Mouse (Mus musculus): Measurements from ENCODE around the gene Dip2a.

Gene Dip2a

DNA sequence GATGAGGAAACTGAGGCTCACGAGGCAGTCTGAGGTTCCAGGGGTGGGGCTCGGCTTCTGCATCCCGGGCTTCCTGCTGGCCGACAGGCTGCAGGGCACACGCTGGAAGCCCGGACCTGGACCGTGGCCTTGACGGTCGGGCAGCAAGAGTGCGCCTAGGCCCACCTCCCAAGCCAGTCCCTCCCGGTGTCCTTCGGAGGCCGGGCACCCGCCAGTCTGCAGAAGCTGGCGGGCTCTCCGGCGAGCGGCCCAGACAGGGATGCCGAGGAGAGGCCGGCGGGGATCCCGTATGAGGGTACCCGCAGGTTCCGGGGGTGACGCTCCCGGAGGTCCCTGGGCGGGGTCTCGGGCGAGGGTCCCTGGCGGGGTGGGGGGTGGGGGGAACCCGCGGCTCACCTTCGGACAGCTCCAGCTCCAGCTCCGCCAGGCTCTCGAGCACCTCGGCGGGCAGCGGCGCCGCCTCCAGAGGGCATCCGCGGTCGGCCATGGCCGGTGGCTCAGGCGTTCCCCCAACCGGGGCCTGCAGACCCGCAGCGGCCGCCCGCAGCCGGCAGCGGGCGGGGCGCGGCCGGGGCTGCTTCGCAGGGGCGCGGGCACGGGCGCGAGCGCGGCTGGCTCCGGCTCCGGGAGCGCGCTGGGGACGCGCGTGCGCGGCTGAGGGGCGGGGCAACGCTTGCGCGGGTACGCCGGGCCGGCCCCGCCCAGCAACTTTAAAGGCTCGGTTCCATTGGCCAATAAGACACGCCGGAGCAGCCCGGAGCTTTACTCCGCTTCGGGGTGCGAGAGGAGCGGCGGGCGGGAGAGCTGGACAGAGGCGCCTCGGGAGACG is at the start of gene Dip2a:
Dip2a (minus strand) TSS at position 581 of the 829 bp plus-strand sequence.
- peak; percentile 93 for ATAC-seq (ENCODE audit: low TSS enrichment)

DNA sequence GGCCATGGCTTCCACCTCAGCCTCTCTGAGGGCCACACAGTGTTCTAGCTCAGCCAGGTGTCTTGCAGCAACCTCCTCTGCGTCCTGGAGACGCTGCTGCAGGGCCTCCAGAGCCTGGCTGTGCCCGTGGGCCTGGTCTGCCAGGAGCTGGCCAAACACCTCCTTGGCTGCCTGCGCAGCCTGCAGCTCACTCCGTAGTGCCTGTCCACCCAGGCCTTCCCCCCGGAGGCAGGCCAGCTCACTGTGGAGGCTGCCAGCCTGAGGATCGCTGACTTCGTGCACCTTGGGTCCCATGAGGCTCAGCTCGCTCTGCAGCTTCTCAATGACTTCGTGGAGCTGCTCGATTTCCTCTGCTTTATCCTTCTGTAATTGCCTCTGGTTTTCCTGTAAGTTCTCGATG is 47.5 kb upstream of the Dip2a start:
- no peak for ATAC-seq (ENCODE audit: low TSS enrichment)

DNA sequence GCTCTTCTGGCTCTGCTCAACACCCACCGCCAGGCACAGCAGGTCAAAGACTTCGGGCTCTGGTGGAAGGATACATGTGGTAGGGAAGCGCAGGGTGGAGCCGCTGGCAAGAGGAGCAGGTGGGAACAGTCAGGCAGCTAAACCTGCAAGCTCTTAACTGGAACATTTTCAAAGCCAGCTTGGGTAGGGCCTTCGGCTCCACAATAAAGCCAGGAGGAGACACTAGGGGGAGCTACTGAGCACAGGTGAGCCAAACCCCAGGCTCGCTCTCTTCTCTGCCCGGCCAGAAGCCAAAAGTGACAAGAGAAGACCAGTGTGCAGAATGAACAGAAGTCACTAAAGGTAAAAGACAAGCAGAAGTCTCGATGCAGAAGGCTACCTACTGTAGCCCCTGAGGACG is 46.7 kb upstream of the Dip2a start:
- peak; percentile 67; the same call in 1 of the 2 replicates for ATAC-seq (ENCODE audit: low TSS enrichment)

DNA sequence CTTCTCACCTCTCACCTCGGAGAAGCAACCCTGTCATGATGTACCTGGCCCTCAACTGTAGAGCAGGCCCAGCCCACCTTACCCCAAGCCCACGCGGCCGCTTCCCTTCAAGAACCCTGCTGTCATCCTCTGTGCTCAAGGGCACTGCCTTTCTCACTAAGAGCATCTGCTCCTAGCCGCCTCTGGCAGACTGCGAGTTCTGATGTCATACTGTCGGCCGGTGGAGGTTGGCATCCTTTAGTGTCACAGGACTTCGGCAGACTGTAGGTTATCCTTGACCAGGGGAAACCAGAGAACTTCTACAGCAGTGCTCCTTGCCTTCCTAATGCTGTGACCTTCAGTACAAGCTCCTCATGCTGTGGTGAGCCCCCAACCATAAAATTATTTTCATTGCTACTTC is 46.1 kb upstream of the Dip2a start:
- no peak for ATAC-seq (ENCODE audit: low TSS enrichment)

DNA sequence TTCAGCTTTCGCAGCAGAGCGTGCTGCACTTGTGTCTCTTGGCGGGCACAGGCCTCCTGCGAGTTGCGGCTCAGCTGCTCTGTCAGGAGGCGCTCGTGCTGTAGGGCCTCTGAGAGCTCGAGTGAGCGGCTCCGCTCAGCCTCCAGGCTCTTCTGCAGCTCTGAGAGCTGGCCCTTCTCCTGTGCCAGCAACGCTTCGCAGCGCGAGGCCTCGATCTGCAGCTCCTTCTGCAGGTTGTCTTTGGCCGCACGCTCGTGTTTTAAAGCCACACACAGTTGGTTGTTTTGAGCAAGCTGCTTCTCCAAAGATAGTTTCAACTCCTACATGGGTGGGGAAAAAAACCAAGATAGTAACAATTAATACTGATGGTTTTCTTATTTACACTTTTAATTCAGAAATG is 29.9 kb upstream of the Dip2a start:
- ATAC-seq (ENCODE audit: low TSS enrichment), result peak; percentile 42; the same call in 1 of the 2 replicates

DNA sequence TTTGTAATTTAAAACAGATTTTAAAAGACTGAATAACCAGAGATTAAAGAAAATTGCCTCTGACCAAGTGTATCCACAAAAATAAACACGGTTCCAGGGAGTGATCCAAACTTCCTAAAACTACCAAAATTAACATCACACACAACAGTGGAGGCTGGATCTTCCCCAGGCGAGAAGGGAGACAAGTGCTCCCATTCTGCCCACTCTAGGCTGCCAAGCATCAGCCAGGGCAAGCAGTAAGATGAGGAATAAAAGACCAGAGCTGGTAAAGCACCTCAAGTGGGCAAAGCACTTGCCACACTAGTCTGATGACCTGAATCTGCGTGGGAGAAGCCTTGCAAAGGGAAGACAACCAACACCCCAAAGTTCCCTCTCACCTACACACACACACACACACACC is 26.6 kb upstream of the Dip2a start:
- ATAC-seq (ENCODE audit: low TSS enrichment), result peak; percentile 65

DNA sequence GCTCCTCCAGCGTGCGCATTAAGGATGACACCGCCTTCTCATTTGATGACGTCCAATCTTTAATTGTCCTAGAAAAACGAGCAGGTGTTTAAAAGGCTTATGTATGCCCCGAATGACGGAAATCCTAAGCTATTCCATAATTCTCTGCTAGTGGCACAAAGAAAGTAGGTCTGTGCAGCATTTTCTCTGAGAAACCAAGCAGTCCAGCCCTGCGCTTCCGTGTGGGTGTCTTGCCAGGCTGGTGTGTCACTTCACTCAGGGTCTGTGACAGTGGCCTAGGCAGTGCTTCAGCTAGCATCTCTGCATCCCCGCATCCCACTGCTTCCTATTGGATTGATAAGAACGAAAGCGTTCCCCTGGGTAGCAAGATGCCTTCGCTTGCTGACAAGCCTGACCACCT is 23.7 kb upstream of the Dip2a start:
- peak; percentile 78 for ATAC-seq (ENCODE audit: low TSS enrichment)

DNA sequence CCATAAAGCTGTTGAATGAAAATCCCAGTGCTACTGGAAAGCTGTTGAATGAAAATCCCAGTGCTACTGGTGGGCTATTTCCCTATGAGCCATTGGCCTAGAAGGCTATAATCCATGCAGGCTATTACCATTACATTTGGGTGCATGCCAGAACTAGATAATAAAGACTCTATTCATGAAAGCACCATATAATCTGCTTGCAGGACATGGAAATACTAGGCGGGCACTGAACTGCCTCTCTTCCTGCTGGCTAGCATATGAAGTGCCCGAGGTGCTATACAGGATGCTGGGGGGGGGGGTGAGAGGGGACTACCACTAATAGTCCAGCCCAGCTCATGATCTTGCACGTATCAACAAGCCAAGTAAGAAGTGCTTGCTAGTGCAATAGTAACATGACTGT is 18.1 kb upstream of the Dip2a start:
- no peak for ATAC-seq (ENCODE audit: low TSS enrichment)

DNA sequence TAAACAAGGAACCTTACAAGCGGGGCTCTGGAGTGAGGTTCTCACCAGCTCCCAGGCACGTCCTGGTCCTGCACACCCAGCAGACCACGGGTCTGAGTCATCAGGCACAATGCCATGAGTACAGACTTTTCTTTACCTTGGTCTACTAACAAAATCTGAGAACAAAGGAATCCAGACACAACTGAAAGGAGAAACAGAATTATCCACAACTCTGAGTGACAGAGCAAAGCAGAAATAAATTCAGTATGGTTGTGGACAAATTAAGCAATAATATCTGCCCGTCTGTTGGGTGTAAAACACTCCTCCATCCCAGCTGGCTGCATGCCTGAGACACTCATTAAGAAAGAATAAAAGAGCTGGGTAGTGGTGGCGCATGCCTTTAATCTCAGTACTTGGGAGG is 13.4 kb upstream of the Dip2a start:
- ATAC-seq (ENCODE audit: low TSS enrichment), result peak; percentile 27; the same call in 1 of the 2 replicates

DNA sequence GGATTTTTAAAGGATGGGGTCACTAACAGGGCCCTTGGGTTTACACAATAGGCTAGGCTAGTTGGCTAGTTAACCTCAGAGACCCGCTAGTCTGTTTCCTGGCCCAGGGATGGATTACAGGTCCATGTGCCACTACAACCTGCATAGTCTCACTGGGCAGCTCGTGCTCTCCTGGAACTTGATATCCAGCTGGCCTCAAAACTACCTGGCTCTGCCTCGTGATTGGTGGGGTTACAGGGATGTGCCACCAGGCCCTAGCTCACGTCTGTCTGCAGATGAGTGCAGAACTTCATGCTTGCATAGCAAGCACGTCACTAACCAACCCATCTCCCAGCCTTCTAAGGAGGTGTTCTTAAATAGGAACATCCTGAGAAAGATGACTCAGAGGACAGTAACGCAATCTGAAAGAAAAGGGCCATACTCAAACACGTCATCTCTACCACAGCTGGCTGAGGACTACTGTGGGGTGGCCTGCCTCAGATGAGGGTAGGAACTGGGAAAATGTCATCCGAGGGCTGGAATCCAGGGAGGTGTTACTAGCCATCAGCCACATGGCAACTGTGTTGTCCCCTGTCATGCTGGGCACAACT is 12.3 kb upstream of the Dip2a start:
- peak; percentile 85 for ATAC-seq (ENCODE audit: low TSS enrichment)

DNA sequence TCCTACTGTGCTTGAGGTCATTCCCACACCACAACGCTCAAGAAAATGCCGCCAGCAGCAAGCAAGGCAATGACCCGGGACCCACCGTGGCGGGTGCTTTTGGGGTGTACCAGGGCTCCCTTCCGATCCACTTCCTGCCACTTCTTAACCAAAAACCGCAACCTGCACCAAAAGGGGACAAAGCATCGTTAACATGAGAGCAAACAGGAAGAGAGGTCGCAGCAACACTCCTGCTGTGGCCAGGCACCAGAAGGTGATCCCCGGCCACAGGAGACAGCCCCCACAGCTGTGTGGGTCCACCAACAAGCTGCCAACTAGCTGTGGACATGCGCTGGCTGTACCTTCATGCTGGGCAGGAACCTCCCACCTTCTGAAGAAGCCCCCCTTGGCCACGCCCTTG is 9.9 kb upstream of the Dip2a start:
- no peak for ATAC-seq (ENCODE audit: low TSS enrichment)

DNA sequence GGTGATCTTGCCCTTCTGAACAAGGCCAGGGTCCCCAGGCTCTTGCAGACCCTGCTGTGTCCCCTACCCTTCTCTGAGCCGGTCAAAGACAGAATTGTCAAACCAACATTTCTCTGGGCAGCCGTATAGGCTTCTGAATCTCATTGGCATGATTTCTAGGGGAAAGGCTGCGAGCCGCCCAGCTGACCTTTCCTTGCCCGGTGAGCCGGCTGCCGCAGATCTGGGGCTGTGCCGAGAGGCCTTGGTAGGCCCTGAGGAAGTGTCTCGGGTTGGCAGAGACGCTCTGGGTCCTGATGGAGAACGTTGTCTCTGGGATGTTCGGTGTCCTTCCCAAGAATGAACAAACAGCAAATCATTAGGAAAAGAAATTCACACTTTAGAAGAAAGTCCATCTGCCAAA is 8.9 kb upstream of the Dip2a start:
- ATAC-seq (ENCODE audit: low TSS enrichment), result no peak

DNA sequence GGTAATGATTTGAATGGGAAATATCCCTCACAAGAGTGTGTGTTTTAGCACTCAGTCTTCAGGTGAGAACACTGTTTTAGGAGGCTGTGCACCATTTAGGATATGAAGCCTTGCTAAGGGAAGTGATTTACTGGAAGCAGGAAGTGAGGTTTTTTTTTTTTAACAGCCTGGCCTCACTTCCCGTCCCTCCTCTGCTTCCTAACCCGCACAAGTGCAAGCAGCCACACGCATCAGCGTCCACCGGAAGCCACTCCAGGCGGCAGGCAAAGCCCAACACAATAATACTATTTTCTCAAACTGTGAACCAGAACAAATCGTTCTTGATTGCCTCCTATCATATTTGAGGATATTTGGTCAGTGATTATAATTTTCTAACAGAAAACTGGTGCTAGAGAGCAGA is 6.9 kb upstream of the Dip2a start:
- ATAC-seq (ENCODE audit: low TSS enrichment), result no peak

DNA sequence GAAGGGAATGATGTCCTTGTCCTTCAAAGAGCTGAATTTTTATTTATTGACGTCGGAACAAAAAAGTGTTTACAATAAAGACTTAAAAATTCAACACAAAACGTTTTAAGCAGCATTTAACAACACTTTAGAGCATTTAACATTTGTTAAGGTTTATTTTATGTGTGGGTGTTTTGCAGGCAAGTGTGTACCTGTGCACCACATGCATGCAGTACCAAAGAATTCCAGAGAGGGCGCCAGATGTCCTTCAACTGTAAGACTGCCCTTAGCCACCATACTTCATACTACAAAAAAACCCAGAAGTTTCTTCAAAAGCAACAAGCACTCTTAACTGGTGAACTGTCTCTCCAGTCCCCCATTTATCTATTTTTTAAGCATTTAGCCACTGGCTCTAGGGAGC is 1.5 kb upstream of the Dip2a start:
- no peak for ATAC-seq (ENCODE audit: low TSS enrichment)

DNA sequence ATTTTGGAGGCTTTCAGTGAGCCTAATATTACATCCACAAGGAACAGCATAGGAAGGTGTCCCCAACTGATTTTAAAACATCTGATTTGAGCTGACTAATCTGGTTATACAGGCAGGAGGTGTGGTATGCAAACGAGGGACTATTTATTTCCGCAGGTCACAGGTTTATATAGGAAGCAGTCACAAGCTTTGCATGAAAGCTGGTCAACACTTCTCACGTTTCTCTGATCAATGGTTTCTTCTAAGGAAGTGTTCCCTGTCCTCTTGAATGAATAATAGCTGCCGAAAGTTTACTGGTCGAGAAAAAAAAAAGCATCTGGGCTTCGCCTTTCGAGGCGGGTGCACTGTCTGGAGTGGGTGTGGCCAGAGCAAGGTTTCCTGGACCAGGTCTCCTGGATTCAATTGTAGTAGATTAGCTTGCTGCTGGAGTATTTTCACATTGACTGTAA is 976 bp upstream of the Dip2a start:
- ATAC-seq (ENCODE audit: low TSS enrichment), result no peak

DNA sequence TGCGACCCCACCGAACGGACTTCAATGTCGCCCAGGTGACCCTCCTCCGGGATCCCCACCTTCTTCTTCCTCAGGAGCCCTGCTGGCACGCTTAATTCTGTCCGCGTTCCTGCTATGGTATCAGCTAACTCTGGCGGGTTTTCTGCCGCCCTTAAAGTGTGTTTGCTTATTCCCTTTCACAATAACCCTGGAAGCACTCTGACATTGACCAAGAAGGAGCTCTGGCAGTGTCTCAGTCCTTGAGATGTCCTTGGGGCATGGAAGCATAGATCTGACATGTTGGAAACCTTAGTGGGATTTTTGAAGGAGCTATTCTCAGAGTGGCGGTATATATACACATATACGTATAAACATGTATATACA is 430 bp upstream of the Dip2a start:
- ATAC-seq (ENCODE audit: low TSS enrichment), result no peak; the same call in 1 of the 2 replicates

DNA sequence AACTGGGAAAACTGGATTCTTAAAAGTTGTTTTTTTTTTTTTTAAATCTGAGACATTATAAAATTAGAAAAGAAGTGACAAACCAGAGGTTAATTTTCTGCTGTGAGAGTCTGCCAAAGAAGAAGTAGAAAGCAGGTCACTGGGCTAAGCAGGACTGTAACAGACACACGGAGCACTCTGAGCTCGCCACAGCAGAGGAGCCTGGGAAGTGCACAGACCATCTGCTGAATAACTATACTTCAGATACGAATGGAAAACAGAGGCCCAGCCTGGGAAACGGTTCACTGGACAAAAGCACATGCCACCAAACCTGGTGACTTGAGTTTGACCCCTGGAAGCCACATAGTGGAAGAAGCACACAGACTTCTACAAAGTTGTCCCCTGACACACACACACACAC is 10.7 kb downstream of the Dip2a start:
- ATAC-seq (ENCODE audit: low TSS enrichment), result 0 out of 2 replicates have a peak, but pooled peaks have one; percentile 45

DNA sequence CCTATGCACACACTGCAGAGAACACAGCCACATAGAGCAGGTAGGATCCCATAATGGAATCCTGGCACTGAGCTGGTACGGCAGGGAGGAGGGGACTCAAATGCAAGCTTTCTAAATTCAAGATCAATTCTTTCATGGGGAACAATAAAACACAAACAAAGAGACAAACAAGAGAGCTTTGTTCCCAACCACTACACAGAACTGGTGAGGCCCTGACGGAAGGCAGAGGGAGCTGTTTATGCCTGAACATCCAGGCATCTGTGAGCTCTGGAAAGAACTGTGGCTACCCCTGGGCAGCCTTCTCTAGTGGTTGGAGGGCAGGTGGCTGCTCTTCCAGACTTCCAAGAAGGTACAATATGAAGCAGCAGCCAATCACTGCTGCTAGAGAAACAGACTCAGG is 13.1 kb downstream of the Dip2a start:
- ATAC-seq (ENCODE audit: low TSS enrichment), result peak; percentile 50

DNA sequence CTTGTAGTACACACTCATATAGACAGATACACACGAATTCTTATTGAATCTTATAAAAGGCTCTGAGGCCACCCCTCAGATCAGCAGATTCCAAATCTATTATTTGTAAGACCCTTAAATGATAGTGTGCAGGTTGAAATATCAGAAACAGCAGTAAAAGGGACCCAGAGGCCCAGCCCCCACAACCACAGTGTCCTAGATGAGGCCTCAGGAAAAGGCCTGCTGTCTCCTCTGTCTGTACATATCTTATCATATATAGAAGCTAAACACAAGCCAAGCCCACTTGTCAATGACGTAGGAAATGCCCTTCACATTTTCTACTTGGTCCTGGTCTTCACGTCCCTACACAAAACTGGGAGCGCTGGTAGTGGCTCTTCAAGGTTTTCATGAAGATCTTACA is 16.0 kb downstream of the Dip2a start:
- ATAC-seq (ENCODE audit: low TSS enrichment), result no peak

DNA sequence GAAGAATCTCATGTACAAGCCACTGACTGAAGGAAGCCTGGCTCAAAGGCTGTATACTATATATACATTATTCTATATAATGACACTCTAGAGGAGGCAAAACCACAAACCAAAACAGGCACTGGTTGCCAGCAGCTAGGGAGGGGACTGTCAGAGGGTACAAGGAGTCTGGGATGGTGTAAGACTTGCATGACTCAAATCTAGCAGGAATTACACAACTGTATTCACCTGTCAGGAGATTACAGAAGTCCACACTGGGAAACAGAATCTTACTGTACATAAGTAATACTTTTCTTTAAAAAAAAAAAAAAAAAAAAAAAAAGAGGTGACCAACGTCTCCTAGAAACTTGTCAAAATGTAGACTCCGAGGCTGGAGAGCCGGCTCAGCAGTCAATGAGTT is 16.5 kb downstream of the Dip2a start:
- ATAC-seq (ENCODE audit: low TSS enrichment), result no peak

DNA sequence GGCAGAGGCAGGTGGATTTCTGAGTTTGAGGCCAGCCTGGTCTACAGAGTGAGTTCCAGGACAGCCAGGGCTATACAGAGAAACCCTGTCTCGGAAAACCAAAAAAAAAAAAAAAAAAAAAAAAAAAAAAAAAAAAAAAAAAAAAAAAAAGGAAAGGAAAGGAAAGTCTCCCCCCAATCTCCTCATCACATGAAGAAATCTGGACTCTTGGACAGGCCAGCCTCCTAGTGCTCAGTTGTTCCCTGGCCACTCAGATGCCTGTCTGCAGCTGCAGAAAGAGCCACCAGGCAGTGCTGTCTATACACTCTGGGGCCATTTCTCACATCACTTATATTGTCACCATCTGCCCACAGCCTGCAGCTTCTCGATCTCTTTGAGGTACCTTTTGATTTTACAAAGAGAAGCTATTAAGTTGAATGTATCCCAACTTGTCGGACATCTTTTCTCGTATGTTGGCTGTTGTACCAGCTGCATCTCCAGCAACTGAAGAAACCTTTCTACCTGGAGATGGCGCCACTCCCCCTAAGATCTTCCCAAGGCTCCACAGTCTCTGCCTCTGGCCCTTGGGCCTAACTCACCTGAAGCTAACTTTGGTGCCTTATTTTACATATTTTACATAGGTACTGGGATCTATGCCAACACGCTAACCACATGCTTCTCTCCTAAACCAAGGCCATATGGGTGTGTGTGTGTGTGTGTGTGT is 18.6 kb downstream of the Dip2a start:
- peak; percentile 29; the same call in 1 of the 2 replicates for ATAC-seq (ENCODE audit: low TSS enrichment)

DNA sequence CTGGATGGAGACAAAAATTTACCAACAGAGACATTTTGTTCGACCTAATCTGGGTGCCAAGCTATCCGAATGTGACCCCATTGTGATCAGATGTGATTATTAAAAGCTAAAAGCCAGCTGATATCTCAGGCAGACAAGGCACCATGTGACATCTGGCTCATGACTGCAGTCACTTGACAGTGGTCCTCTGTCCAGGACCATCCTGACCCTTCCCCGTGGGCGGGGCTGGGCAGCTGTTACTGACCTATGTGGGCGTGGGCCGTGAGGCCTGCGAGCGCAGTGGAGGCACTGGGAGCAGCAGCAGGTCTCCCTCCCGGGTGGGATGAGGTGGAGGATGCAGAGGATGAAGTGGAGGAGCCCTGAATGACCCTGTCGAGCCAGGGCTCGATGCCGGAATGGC is 27.5 kb downstream of the Dip2a start:
- no peak for ATAC-seq (ENCODE audit: low TSS enrichment)

DNA sequence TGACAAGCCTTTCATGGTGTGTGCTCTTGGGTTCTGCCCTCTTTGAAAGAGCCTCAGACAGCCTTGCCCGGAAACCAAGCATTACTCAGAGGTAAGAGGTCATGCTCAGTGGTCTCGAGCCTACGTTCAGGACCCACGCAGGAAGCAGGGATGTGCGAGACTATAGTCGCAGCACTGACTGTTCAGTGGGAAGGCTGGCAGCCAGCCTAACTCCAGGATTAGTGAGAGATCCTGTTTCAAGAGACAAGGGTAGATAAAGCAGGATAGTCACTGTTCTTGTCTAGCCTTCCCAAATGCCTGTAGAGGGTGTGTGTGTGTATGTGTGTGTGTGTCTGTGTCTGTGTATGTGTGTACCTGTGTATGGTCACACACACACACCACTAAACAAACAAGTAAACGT is 28.9 kb downstream of the Dip2a start:
- ATAC-seq (ENCODE audit: low TSS enrichment), result peak; percentile 83
